8 mouse cellular contexts compared by ENCODE assay signal in genomic region chr15:32718293-32718963, GRCm38 (mm10).
DNase-seq lines count a peak whose midpoint lies in the region; ATAC-seq and TF ChIP-seq lines count a peak whose summit lies in the region.

No protein-coding gene starts in this region.

- H3K9me3 ChIP-seq in midbrain, embryonic 16.5 days (replicated peaks; ENCODE audit: control insufficient read depth, low read length, poor library complexity, severe bottlenecking), result no peaks in the 10 kb centered on the region
- H3K9me3 ChIP-seq in stomach, postnatal 0 days (ENCODE audit: control insufficient read depth, low read length), result no peaks in the 10 kb centered on the region

- H3K27ac ChIP-seq in midbrain, embryonic 16.5 days (ENCODE audit: low read length), result no peak overlapping the region
- no peak overlapping the region for H3K27ac ChIP-seq in stomach, postnatal 0 days (replicated peaks)

- peak; percentile 14 to 61 for DNase-seq in spleen, postnatal 4 days (ENCODE audit: low spot score in 2 of 2)
- no peak for DNase-seq in spleen, postnatal 36 days (ENCODE audit: low spot score in 2 of 2)
- DNase-seq in cerebellum, postnatal 25 days, result peak; percentile 60 to 76
- DNase-seq in frontal cortex, postnatal 25 days (ENCODE audit: low spot score in 2 of 2), result peak; percentile 35 to 36
- peak; percentile 46 for DNase-seq in kidney, adult 18-20 months
- peak; percentile 68 to 69 for DNase-seq in left cerebral cortex, postnatal 25 days (ENCODE audit: low spot score in 2 of 2)
- DNase-seq in stomach, postnatal 0 days (ENCODE audit: low spot score), result peak; percentile 69

- H3K4me2 ChIP-seq in midbrain, embryonic 16.5 days (ENCODE audit: low read length), result no peak overlapping the region
- H3K4me2 ChIP-seq in stomach, postnatal 0 days (replicated peaks; ENCODE audit: low read depth), result no peak overlapping the region

- 41% methylated on average over 4 of the region's 4 CpGs for WGBS in midbrain, embryonic 16.5 days
- WGBS in stomach, postnatal 0 days, result 28% methylated on average over 4 of the region's 4 CpGs

- no peak overlapping the region for H3K4me3 ChIP-seq in midbrain, embryonic 16.5 days (ENCODE audit: low read depth, low read length)
- no peak overlapping the region for H3K4me3 ChIP-seq in stomach, postnatal 0 days (ENCODE audit: low read depth, low read length)

- no peak for TF ChIP-seq EP300 in stomach, postnatal 0 days (optimal IDR thresholded peaks at IDR 0.05)

- H3K9ac ChIP-seq in midbrain, embryonic 16.5 days (ENCODE audit: low read depth, low read length), result no peak overlapping the region
- H3K9ac ChIP-seq in stomach, postnatal 0 days (ENCODE audit: low read length), result no peak overlapping the region

- peak; percentile 94 for TF ChIP-seq CTCF in stomach, postnatal 0 days (IDR thresholded peaks at IDR 0.05; ENCODE audit: low read depth)

- H3K4me1 ChIP-seq in midbrain, embryonic 16.5 days (ENCODE audit: control insufficient read depth, insufficient read depth, low read length), result no peaks in the 10 kb centered on the region
- H3K4me1 ChIP-seq in stomach, postnatal 0 days (replicated peaks; ENCODE audit: control insufficient read depth, insufficient read depth), result no peaks in the 10 kb centered on the region

- H3K36me3 ChIP-seq in midbrain, embryonic 16.5 days (ENCODE audit: control insufficient read depth, insufficient read depth, low read length), result no peaks in the 10 kb centered on the region
- no peaks in the 10 kb centered on the region for H3K36me3 ChIP-seq in stomach, postnatal 0 days (ENCODE audit: control insufficient read depth, insufficient read depth, low read length)

- intact Hi-C loops in left cerebral cortex, postnatal 25 days (cut with DNase I), result loop anchor here (2.0 to 5.0 kb wide), 3 partner anchors 286 to 706 kb away; no protein-coding TSS in a partner anchor

- no peaks in the 10 kb centered on the region for H3K27me3 ChIP-seq in midbrain, embryonic 16.5 days (ENCODE audit: control insufficient read depth, insufficient read depth, low read depth, low read length)
- H3K27me3 ChIP-seq in stomach, postnatal 0 days (ENCODE audit: control insufficient read depth, insufficient read depth, low read length), result no peaks in the 10 kb centered on the region

- ATAC-seq in midbrain, embryonic 16.5 days, result peak; percentile 97
- ATAC-seq in stomach, postnatal 0 days (ENCODE audit: low FRiP score, low TSS enrichment), result peak; percentile 81; the same call in 1 of the 2 replicates

Comparison
In these comparisons a context has a peak if more than half of its experiments do, and no peak if none do; other contexts are left out.
1. DNase-seq: peak in spleen, postnatal 4 days (2 of 2), cerebellum, postnatal 25 days (2 of 2), frontal cortex, postnatal 25 days (2 of 2), kidney, adult 18-20 months (single experiment), left cerebral cortex, postnatal 25 days (2 of 2) and stomach, postnatal 0 days (single experiment); none in spleen, postnatal 36 days (0 of 2).